Mouse (Mus musculus): ENCODE results near the gene Ptgdr. TPM values are rescaled to one million over a fixed set of nuclear protein-coding genes. Genes with fewer than 3 reads are reported as not detected.
"Not testable (repeated sequence)": the region's sequence is repeated elsewhere in the genome, so short reads cannot be mapped to it uniquely, and the experiment has no call there.

Ptgdr gene
- polyA plus RNA-seq, 1 experiment, result 1.1 TPM

DNA sequence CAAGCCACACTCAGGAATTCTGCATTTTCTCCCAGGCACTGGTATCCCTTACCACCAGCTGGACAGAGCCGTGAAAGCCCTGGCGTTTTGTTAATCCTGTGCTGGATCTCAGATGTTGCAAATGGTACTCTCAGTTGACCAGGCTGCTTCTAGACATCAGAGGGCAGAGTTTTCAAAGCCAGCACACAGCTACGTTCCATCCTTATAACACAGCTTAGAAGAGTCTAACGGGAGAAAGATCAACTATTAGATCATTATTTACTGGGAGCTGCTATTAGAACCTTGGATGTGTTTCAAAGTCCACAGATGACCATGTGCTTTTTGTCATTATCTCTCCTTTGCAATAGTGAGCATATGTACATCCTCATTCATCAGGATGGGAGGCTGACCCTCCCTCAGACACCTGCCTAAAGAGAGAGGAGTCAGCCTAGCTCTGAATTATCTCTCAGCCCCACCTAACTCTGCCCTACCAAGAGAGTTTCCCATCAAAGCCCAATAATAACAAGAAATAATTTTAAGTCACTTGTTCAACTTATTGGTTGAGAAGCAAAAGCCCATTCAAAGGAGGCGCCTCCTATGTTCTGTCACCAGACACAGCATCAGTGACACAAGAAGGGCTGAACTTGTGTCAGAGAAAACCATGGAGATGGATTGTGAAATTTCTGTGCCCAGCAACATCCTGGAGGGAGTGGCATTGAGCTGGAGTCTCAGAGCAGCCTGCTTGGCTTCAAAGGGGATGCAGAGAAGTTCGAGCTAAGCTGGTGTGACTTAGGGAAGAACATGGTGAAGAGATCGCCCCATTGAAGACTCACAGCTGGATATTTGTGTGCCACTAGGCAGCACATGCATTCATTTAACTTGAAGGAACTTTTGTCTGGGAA, 37.8 kb downstream of the Ptgdr start:
- Histone ChIP-seq H3K4me1 (ENCODE audit: control insufficient read depth, insufficient read depth, low read length) (no peaks in the 10 kb centered on the region), H3K4me3 (ENCODE audit: insufficient read depth, low read length) (no peak overlapping the region), H3K27ac (ENCODE audit: insufficient read depth, low read length) (no peak overlapping the region)
- TF ChIP-seq CTCF (IDR thresholded peaks at IDR 0.05; ENCODE audit: extremely low read depth, insufficient read depth, low read length), result no peak
- no peak for TF ChIP-seq POLR2A (IDR thresholded peaks at IDR 0.05; ENCODE audit: extremely low read depth, insufficient read depth, low read length)

DNA sequence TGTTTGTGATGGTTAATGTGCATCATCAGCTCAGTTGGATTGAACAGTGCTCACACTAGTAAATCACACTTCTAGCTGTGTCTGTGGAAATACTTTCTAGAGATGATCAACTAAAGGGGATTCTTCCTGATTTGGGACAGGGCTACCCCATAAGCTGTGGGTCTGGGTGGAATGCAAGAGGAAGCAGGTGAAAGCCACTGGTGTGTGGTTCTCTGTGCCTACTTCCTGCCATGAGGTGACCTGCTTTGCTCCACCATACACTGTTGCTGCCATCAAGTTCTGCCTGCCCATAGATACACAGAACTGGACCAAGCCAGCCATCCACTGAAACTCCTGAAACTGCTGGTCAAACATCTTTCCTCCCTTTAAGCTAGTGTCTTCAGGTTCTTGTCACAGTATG, 46.0 kb downstream of the Ptgdr start:
- H3K4me1 ChIP-seq (ENCODE audit: control insufficient read depth, insufficient read depth, low read length); H3K27ac ChIP-seq (ENCODE audit: insufficient read depth, low read length); H3K4me3 ChIP-seq (ENCODE audit: insufficient read depth, low read length): not testable (repeated sequence)

Other genes starting within 250 kb of the Ptgdr start
- gene Gm5624, start 231.4 kb downstream of the Ptgdr start, polyA plus RNA-seq (2012; rRNA removed), result not detected in 2 replicates
- gene Gm8257, start 152.9 kb downstream of the Ptgdr start, polyA plus RNA-seq (2012; rRNA removed), result not detected in 2 replicates
- gene Gm8267, start 109.0 kb downstream of the Ptgdr start, polyA plus RNA-seq (2012; rRNA removed), result not detected in 2 replicates
- gene Ptger2, start 128.8 kb upstream of the Ptgdr start, polyA plus RNA-seq (2012; rRNA removed), result 0.28 and 0.31 TPM in 2 replicates